Mouse (Mus musculus) erythroblast, embryonic 14.5 days (primary cell): ENCODE measurements at regions not wholly inside any gene's neighbourhood (a gene's known extent, or its start where the extent isn't known, plus 50 kb on each side); places are given as distances from the start of the nearest gene placed in this dataset.

ENCODE experiments used
- GATA1 ChIP-seq: IDR thresholded peaks from 2 replicates; pipeline ENCODE4 v1.6.1; 2012; ENCODE audit warnings: low read length, inconsistent platforms, mixed read lengths
- TAL1 ChIP-seq: IDR thresholded peaks from 3 replicates; pipeline ENCODE4 v1.6.1; 2012; ENCODE audit warnings: low read length, inconsistent platforms, mixed read lengths

GRCm38 (mm10) chr10:66941974-66942373 is 154.0 kb upstream of the Jmjd1c start:
- TF ChIP-seq TAL1, result no peak
- TF ChIP-seq GATA1, result no peak
